15 mouse cellular contexts compared by ENCODE assay signal in the genomic region with DNA sequence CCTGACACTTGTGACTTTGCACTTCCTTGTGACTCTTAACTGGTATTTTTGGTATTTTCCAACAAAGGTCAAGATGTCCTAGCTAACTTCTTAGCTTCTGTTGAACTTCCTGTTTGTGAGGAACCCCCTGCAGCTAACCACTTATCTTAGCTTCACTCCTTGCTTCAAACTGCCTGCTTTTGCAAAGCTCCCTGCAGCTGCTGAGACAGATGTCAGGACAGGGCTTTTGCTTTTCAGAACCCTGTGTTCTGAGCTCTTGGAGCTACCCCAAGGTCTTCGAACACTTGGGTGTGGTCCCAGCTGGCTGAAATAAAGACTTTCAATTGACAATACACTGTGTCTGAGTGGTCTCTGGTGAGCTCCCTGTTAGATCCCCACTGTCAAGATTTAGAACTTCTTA.
DNase-seq lines count a peak whose midpoint lies in the region; ATAC-seq and TF ChIP-seq lines count a peak whose summit lies in the region.
"Had no signal": no experiment of that assay in that cellular context is flagged by ENCODE, and none has a peak within 500 bp of the region (broad histone marks: within the 10 kb centered on the region; RNA-seq: fewer than 3 reads in every experiment).

No protein-coding gene starts in this region.

- ATAC-seq in G1E (ENCODE audit: extremely low read depth, insufficient number of reproducible peaks, low FRiP score, poor library complexity, severe bottlenecking), result peak; percentile 54
- ATAC-seq in megakaryocyte progenitor cell, adult 5-6 weeks (replicated peaks; ENCODE audit: poor library complexity), result peak; percentile 86
- no peak for ATAC-seq in intestine, postnatal 0 days
- ATAC-seq: forebrain, embryonic 16.5 days had no signal

- H3K36me3 ChIP-seq in G1E (replicated peaks), result no peaks in the 10 kb centered on the region
- H3K36me3 ChIP-seq in intestine, postnatal 0 days (ENCODE audit: control insufficient read depth, insufficient read depth), result no peaks in the 10 kb centered on the region
- H3K36me3 ChIP-seq: embryonic facial prominence, embryonic 12.5 days; heart, embryonic 15.5 days; limb, embryonic 15.5 days had no signal

- WGBS in intestine, postnatal 0 days, result 52% methylated on average over 1 of the region's 1 CpGs
- WGBS in cerebellum, adult 2 months, result 14% methylated on average over 1 of the region's 1 CpGs

- H3K27ac ChIP-seq in intestine, postnatal 0 days (ENCODE audit: low read depth, low read length), result no peak overlapping the region
- no peak overlapping the region for H3K27ac ChIP-seq in cerebellum, adult 2 months (ENCODE audit: insufficient read depth, low read length)
- H3K27ac ChIP-seq: embryonic facial prominence, embryonic 12.5 days; heart, embryonic 15.5 days; limb, embryonic 15.5 days; macrophage had no signal

- DNase-seq in ovary, adult 18-20 months (ENCODE audit: low spot score), result peak; percentile 2
- DNase-seq in ovary, postnatal 10 days (ENCODE audit: low spot score), result no peak
- no peak for DNase-seq in G1E (ENCODE audit: low spot score)
- peak; percentile 16 for DNase-seq in gastrocnemius, postnatal 10 days
- DNase-seq in cerebellum, adult 2 months, result no peak
- no peak for DNase-seq in cerebellum, postnatal 25 days
- DNase-seq: kidney, adult 18-20 months; right cerebral cortex, postnatal 25 days had no signal

- H3K9me3 ChIP-seq in G1E (replicated peaks), result no peaks in the 10 kb centered on the region
- H3K9me3 ChIP-seq in intestine, postnatal 0 days (ENCODE audit: control insufficient read depth), result no peaks in the 10 kb centered on the region
- H3K9me3 ChIP-seq: embryonic facial prominence, embryonic 12.5 days; heart, embryonic 15.5 days; limb, embryonic 15.5 days had no signal

- peaks cover 4% of the 10 kb centered on the region; the same call in 1 of the 2 replicates for H3K27me3 ChIP-seq in G1E (ENCODE audit: insufficient read depth, low read length)
- H3K27me3 ChIP-seq in intestine, postnatal 0 days (replicated peaks; ENCODE audit: control insufficient read depth, insufficient read depth, low read length), result no peaks in the 10 kb centered on the region
- no peaks in the 10 kb centered on the region for H3K27me3 ChIP-seq in cerebellum, adult 2 months (ENCODE audit: control insufficient read depth, insufficient read depth, low read length)
- H3K27me3 ChIP-seq: embryonic facial prominence, embryonic 12.5 days; heart, embryonic 15.5 days; limb, embryonic 15.5 days had no signal

- TF ChIP-seq POLR2A in cerebellum, adult 2 months (IDR thresholded peaks at IDR 0.05; ENCODE audit: borderline replicate concordance, insufficient read depth, low read length), result no peak

- no peak overlapping the region for H3K4me3 ChIP-seq in G1E (ENCODE audit: low read depth, low read length)
- no peak overlapping the region for H3K4me3 ChIP-seq in intestine, postnatal 0 days (ENCODE audit: low read depth, low read length)
- H3K4me3 ChIP-seq in cerebellum, adult 2 months (replicated peaks; ENCODE audit: insufficient read depth, low read depth, low read length), result no peak overlapping the region
- H3K4me3 ChIP-seq: embryonic facial prominence, embryonic 12.5 days; heart, embryonic 15.5 days; limb, embryonic 15.5 days had no signal

- H3K9ac ChIP-seq in intestine, postnatal 0 days (ENCODE audit: low read depth, low read length), result no peak overlapping the region
- H3K9ac ChIP-seq: embryonic facial prominence, embryonic 12.5 days; heart, embryonic 15.5 days; limb, embryonic 15.5 days had no signal

- no peak overlapping the region for H3K4me2 ChIP-seq in intestine, postnatal 0 days (replicated peaks; ENCODE audit: low read depth)
- H3K4me2 ChIP-seq: embryonic facial prominence, embryonic 12.5 days; heart, embryonic 15.5 days; limb, embryonic 15.5 days had no signal

- TF ChIP-seq CTCF in G1E (IDR thresholded peaks at IDR 0.05; ENCODE audit: low read depth, low read length), result no peak
- no peak for TF ChIP-seq CTCF in intestine, postnatal 0 days (IDR thresholded peaks at IDR 0.05; ENCODE audit: low read depth)
- TF ChIP-seq CTCF in cerebellum, adult 2 months (IDR thresholded peaks at IDR 0.05; ENCODE audit: borderline replicate concordance, insufficient read depth, low read depth, low read length), result no peak

- H3K4me1 ChIP-seq in G1E (ENCODE audit: insufficient read depth, low read depth, low read length), result no peaks in the 10 kb centered on the region
- H3K4me1 ChIP-seq in intestine, postnatal 0 days (replicated peaks; ENCODE audit: control insufficient read depth, insufficient read depth, low read length), result no peaks in the 10 kb centered on the region
- H3K4me1 ChIP-seq in cerebellum, adult 2 months (ENCODE audit: control insufficient read depth, insufficient read depth, low read length), result no peaks in the 10 kb centered on the region
- H3K4me1 ChIP-seq: embryonic facial prominence, embryonic 12.5 days; heart, embryonic 15.5 days; limb, embryonic 15.5 days had no signal

Comparison
In these comparisons a context has a peak if more than half of its experiments do, and no peak if none do; other contexts are left out.
1. DNase-seq: peak in ovary, adult 18-20 months (single experiment) and gastrocnemius, postnatal 10 days (single experiment); none in ovary, postnatal 10 days (single experiment), G1E (single experiment), cerebellum, adult 2 months (0 of 2) and cerebellum, postnatal 25 days (0 of 2).